Mouse (Mus musculus) urinary bladder, postnatal 36 days (tissue): Measurements from ENCODE around the gene Cyp2b10.
"Not testable (repeated sequence)": the region's sequence is repeated elsewhere in the genome, so short reads cannot be mapped to it uniquely, and the experiment has no call there.

Experiments
- DNase-seq, 2 experiments: peaks; one replicate each; pipeline ENCODE4 v3.0.0; 2022; ENCODE audit warnings: low spot score in 2 of 2, mixed read lengths in 1 of 2

Cyp2b10 gene

DNA sequence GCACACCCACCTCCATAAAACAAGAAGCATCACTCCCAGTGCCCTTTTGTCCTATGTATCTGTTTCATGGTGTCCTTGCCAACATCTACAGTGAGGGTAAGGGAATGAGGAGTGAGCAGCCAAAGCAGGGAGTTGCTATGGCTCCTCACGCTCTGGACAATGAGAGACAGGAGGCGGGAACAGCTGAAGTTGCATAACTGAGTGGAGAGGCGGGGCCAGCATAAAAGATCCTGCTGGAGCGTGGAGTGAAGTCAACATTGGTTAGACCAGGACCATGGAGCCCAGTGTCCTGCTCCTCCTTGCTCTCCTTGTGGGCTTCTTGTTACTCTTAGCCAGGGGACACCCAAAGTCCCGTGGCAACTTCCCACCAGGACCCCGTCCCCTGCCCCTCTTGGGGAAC lies at the start of gene Cyp2b10:
Gene Cyp2b10, plus strand, starts transcription at position 210 of the 400 bp plus-strand sequence.
- no peak for DNase-seq

DNA sequence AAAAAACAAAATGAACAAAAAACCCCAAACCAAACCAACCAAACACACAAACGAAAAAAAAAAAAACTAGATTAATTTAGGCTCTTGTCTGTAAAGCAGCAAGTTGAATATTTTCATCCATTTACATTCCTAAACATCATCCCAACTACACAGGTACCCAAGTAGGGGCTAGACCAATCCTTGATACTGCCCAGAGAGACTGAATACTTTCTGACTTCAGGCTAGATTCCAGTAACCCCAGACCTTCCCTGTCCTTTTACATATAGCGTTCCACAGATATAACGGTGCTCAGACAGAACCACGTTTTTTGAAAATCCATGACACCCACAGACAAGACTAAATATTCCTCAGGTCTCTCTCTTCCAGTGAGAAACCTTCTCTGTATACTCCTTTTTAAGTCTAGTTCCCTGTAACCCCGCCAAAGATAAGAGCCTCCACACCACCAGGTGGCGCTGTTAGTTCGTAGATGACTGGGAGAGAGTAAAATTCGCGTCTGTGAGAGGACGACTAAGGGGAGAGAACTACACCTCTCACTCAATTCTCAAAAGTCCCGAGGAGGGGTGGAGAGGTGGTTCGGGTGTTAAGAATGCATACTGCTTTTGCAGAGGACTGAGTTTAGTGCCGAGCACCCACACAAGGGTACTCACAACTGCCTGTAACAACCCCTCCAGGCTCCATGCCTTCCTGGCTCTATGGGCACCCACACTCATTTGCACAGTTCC lies 49.5 kb upstream of the Cyp2b10 start:
- DNase-seq: peak; percentile 85 to 88

DNA sequence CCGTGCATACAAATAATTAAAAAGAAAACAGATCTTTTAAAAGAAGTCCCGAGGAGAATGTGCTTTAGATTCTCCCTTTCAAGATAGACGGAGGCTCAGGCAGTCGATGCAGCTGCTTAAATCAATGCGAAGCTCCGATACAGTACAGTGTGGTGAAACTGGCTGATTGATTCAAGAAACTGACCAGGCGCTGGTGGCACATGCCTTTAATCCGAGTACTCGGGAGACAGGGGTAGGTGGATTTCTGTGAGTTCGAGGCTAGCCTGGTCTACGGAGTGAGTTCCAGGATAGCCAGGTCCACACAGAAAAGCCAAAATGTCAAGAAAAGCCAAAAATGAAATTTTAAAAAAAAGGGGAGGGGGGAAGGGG lies 49.0 kb upstream of the Cyp2b10 start:
- DNase-seq: no peak

DNA sequence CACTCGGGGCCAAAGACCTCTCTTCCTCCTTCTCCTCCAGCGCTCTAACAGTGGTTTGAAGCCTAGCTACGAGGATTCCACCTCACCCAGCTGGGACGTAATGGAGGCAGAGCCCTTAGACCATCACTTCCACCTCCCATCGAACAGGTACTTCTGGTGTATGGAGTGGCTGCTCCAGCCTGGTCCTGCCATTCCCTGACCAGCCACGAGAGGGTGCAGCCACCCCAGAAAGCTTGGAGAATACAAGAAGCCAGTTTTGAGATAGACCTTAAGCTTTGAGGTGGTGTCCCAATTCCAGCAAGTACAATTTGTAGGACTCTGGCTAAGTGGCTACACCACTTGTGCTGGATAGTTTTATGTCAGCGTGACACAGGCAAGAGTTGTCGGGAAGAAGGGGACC lies 42.3 kb upstream of the Cyp2b10 start:
- DNase-seq: peak; percentile 77 to 80

DNA sequence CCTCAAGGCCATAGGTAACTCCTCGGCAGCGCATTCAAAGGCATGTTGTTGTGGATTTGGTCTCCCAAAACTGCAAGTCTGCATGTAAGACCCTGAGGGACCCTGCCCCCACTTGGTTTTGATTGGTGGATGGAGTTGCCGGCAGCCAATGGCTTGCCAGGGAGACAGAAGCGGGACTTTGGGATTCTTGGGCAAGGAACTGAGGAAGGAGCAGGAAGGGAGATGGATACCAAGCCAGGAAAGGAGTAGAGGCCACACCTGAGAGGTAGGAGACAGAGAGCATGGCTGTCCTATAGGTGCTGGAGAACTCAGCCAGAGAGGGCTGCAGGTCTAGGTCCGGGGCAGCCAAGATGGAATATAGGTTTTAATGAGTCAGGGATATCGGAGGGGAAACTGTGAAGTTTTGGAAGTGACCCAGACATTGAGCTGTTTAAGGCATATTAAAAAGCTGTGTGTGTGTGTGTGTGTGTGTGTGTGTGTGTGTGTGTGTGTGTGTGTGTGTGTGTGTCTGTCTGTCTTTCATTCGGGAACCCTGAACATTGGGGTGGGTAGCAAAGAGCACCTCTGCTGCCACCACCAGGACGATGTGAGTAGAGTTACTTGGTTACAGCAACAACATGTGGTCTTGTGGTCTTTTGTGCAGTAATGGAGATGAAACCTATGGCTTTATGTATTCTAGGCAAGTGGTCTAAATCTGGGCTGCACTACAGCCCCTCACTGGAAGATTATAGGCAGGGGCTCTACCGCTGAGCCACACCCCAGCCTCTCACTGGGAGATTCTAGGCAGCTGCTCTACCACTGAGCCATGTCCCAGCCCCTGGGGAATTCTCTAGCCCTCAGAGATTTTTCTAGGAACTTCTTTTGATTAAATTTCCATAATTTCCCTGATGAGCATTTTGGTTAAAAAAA lies 37.2 kb upstream of the Cyp2b10 start:
- DNase-seq: no peak

DNA sequence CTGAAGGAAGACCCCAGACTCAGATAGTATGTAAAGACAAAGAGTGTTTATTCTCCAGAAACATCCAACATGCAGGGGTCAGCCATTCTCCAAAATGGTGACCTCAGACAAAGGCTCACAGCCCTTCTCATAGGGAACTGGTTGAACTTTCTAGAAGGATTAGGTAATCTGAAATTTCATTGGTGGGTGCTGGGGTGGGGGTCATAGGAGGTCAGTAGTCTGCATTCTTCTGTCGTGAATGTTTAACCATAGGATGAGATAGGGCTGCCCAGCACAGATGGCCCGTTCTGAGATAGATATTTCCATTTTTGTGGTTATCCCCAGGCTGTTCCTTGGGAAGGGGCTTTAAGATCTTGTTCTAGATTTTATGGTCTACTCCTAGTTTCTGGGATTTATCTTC lies 35.1 kb upstream of the Cyp2b10 start:
- no peak for DNase-seq

DNA sequence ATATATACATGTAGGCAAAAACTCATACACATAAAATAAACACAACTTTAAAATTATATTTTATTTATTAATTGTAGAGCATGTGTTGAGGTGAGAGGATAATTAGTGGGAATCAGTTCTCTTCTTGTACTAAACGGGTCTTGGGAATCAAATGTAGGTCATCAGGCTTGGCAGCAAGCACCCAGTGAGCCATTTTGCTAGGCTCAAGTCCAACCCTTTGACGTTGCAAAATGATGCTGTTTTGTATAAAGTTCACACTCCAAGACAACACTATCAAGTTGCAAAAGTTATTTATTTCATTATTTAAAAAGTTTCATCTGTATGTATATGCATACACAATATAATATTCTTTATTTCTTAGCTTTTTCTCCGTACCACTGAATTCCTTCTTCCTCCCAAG lies 33.7 kb upstream of the Cyp2b10 start:
- DNase-seq: peak in 1 of 2 experiments; percentile 12

DNA sequence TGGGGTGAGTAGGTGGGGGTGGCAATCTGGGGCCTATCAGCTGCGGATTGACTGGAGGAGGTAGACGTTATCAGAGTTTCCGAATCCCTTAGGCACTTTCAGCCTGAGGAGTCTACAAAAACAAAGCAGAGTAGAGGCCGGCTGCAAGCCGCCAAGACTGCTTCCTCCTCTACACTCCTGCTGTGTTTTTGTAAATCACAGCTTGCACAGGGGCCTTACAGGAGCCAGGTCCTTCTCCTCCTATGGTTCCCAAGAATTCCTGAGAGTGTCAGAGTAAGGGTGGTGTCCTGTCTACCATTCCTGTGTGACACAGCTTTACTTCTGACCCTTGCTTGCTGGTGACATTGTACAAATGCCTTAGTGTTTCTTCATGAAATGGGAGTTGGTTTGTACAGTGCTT lies 32.6 kb upstream of the Cyp2b10 start:
- no peak for DNase-seq

DNA sequence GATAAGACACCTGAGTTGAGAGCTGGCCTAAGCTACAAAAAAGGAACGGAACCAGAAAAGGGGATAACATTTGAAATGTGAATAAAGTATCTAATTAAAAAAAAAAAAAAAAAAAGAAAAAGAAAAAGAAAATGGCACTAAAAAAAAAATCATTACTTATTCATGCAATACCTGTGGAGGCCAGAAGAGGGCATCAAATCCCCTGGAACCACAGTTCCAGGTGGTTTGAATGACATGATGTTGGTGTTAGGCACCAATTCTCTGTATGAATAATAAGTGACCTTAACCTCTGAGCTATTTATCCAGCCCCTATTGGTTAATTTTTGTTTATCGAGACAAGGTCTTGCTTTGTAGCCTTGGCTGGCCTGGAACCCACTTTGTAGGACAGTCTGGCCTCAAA lies 27.6 kb upstream of the Cyp2b10 start:
- no peak for DNase-seq

DNA sequence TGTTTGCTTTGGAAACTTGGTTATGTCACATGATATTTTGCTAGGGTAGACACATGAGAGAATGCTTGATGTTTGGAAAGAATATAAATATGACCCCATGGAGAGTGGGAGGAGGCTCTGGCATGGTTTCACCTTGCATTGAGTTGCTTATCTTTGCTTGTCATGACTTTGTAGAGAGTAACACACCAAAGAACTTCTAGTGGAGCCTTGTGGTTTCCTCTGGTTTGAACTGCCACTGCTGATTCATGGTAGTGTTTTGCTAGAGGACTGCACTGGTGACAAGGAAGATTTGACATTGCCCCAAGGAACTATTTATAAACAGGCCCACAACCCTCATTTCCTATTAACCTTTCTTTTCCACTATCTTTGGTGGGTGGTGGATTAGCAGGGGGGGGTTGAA lies 24.8 kb upstream of the Cyp2b10 start:
- no peak for DNase-seq

DNA sequence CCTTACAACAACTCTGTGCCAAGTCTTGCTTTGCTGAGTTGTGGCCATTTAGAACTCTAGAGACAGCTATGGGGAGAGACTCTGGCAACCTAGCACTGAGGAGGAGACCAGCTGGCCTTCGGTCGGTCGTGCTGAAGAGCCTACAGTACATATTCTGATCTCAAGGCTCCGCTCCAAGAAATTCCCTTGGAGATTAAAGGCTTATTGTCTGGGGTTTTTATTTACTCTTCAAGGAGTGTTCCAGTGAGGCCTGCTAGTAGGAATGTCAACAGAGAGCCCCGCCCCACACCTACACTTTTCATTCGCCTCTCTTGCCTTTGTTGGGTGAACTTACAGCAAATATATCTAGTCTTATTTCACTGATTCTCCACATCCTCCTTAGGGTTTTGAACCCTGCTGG lies 18.7 kb upstream of the Cyp2b10 start:
- DNase-seq: no peak

DNA sequence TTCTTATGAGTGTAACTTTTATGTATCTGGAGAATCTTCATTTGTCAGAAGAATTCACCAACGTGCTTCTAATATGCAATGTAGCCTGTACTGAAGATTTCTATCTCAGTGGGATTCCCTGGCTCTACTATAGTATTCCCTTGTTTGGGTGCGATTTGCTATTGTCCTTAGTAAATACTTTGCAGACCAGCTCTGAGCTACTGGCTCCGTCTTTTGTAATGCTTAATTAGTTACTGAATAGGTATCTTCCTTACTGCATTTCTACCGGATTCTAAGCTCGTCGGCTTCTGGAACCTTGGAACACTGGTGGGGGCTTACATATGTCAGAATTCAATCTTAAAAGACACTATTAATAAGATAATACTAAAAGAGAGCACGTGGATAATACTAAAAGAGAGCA lies 16.7 kb upstream of the Cyp2b10 start:
- DNase-seq: not testable (repeated sequence)

DNA sequence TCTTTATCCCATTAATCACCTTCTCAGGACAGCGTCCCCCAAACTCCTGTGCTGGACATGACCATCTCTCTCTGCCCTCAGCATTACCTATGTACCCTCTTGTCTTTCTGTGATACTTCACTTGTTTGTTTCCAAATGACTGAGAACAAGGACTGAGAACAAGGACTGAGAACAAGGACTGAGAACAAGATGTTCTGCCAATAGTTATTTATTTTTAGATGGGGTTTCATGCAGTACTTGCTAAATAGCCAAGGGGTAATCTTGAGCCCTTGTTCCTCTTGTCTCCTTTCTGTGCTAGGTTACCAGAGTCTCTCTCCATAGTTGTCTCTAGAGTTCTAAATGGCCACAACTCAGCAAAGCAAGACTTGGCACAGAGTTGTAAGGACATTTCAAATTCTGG lies 13.1 kb upstream of the Cyp2b10 start:
- DNase-seq: no peak

DNA sequence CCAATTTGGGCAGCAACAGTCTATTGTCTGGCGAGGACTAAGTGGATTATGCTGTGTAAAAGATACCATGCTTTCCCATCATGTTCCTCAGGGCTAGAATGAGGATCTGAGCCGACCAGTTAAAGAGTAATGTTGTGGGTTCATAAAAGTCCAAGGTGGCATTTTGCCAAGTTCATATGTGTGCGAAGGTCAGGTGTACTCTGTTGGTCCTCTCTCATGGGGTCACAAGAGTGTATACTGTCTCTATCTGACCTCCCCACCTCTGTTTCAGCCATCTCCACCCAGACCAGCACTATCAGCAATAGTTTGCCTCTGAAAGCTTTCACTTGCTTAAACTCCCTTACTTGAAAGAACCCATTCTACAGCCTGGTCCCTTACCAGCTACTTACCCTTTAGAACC lies 9.7 kb upstream of the Cyp2b10 start:
- DNase-seq: no peak

DNA sequence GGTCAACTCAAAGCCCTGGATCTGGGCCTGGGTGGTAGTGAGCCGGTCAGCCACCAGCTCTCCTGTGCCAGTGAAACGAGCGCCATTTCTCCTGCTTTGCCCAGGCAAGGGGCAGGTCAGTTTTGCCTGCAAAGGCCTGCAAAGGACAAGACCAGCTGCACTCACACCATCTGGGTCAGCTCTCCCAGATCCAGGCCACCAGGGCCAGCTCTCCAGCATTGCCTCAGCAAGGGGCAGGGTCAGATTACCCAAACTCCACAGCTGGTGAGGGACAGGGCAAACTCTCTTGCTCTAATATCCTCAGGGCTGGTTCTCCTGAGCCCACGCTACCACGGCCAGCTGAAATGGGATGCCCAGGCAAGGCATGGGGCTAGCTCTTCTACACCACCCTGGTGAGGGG lies 4.3 kb upstream of the Cyp2b10 start:
- DNase-seq: no peak

DNA sequence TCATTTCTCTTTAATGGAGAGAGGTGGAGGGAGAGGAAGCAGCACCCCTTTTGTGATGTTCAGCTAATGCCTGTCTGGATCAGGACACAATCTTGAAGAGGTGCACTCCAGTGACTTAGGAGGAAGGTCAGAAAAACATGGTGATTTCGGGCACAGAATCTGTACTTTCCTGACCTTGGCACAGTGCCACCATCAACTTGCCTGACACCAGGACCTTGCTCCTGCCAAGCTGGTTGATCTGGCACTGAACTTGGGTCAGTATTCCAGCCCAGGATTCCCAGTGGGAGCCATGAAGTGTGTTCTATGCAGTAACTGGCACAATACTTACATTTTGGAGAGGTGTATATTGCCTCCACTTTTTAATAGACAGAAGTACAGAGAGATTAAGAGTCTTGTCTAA lies 2.3 kb upstream of the Cyp2b10 start:
- peak in 1 of 2 experiments; percentile 17 for DNase-seq

DNA sequence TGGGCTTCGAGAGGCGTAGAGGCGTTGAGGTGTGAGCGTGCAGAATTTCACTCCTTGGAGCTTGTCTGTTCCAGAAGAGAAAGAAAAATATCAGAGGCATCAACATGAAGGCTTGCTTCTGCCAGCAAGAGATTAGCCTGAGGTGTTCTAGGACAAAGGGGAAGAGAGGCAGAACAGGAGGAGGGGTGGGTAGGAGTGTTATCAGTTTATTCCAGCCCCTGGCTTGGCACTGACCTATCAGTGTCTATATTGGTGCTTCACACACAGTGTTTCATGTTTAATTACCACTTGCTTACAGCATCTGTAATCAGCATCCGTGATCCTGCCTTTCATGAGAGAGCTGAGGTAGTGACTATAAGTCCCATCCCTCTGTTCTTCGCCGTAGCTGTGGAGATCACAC lies 644 bp downstream of the Cyp2b10 start:
- DNase-seq: no peak

DNA sequence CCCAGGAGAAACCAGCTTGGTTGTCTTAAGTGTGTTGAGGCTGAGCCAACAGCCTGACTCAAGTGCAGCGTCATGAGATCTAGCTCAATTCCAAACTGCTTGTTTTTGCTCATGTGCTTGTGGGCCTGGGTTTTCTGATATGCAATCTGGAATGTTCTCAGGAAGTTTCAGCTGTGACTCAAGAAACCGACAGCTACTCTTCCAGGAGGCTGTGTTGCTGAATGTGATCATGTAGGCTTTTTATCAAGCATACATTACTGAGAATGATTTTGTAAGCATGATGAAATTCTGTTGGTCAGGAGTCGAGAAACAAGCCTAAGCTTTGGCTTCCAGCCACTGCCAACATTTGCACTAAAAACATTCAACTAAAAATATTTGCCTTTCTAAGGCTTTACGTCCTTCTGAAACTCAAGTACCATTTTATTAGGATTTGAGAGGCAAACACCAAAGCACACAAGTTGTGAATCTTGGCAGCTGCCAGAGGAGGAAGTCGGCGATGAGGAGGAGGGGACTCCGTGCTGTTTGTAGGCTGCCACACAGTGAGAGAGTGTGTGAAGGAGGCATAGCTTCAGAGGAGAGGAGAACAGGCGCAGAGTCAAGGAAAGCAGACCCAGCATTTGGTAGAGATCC lies 4.8 kb downstream of the Cyp2b10 start:
- DNase-seq: peak in 1 of 2 experiments; percentile 24

DNA sequence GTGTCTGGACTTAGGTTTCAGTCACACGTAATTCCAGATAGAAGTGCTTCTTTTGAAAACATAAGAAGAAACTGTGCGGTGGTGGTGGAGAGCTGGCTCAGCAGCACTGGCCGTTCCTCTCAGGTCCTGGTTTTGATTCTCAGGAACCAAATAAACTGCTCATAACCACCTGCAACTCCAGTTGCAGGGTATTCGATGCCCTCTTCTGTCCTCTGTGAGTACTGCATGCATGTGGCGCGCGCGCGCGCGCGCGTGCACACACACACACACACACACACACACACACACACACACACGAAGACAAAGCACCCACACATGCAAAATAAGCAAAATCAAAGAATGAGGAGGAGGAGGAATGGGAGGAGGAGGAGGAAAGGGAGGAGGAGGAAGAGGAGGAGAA lies 5.7 kb downstream of the Cyp2b10 start:
- no peak for DNase-seq

DNA sequence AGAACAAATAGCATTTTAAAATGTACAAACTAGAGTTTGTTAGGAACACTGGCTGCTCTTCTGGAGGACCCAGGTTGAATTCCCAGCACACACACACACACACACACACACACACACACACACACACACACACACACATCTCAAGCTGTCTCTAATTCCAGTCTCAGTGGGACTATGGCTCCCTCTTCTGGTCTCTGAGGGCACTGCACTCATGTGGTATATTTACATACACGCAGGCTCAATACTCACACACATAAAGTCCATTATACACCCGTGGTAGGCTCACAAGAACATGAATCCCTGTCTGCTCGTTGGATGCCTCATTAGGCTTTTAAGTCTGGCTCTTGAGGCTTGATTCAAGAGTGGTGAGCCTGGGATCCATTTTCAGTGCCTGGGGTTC lies 6.6 kb downstream of the Cyp2b10 start:
- no peak for DNase-seq

DNA sequence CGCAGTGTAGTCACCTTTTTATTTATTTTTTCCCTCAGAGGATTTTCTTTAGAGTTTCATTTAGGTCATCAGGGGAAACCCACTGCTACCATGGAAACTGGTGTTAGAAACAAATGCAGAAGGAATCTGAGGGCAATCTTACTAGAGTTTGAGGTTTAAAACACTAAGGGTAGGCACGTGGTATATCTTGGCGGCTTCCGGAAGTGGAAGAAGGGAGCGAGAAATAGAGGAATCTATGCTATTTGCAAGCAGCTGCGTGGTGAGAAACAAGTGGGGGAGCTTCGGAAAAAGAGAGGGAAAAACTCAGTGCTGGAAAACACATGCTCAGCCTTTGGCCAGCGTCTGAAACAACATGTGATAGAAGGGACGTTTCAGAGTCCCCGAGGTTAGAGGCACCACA lies 7.1 kb downstream of the Cyp2b10 start:
- no peak for DNase-seq

DNA sequence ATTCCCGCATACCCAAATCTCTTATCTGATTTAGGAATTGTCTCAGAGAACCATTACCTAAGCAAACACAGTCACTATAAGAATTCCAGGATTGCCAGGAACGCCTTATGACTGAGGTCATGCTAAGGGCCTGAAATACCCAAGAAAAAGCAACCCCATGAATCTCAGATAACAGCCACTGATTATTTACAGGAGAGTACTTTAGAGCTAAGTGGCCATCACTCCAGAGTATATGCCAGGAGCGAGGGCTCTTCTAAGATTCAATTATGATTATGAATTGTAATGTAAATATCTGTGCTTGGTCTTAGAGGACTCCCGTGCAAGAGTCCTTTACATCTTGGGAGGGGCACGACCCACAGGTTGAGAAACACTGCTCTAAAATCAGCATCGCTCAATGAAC lies 10.0 kb downstream of the Cyp2b10 start:
- no peak for DNase-seq

DNA sequence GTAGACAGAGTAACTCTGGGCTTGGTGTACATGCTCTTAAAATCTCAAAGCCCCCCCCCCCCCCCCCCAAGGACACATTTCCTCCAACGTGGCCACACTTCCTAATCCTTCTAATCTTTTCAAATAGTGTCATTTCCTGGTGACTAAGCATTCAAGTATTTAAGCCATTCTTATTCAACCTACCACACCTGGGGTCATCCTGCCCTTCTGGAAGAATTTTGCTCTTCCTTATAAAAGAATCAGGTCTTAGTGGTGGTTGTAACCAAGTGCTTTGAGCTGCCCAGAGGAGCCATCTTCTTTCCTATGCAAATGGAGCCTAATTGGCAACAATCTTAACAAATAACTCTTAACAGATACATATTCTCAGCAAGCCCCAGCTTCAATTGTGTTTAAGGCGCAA lies 12.6 kb downstream of the Cyp2b10 start:
- DNase-seq: no peak
